Mouse (Mus musculus) gastrocnemius, postnatal 10 days (tissue): ENCODE data around the gene Cgn. TPM values are rescaled to one million over a fixed set of nuclear protein-coding genes. Genes with fewer than 3 reads are reported as not detected.

Source experiments
- total RNA-seq, 2 experiments: library from RNA; stranded (reverse); gene quantifications; 2 replicates each; pipeline ENCODE4 v1.2.3; 2021

Gene Cgn
- total RNA-seq, 2 experiments from 2014 or later = 0.29 to 0.38 TPM

Other genes with a start within 250 kb of the Cgn start
- gene Snx27, start 203.8 kb downstream of the Cgn start, total RNA-seq = 10 to 100 TPM; 29.5 to 37.1 TPM
- gene Gm10972, start 143.4 kb downstream of the Cgn start, total RNA-seq = not detected
- gene Tuft1, start 127.6 kb downstream of the Cgn start, total RNA-seq = 1 to 10 TPM; 1.1 to 1.2 TPM
- gene Selenbp2, start 92.9 kb downstream of the Cgn start, total RNA-seq = 1 to 10 TPM in 1 of 2 experiments, under 1 TPM in 1; 0.54 to 2.0 TPM
- 10 to 100 TPM; 23.9 to 27.8 TPM for gene Pogz, start 51.1 kb upstream of the Cgn start, total RNA-seq
- gene Psmb4, start 100.5 kb upstream of the Cgn start, total RNA-seq = 100 to 1,000 TPM; 240 to 255 TPM
- gene Selenbp1, start 146.6 kb upstream of the Cgn start, total RNA-seq = 1 to 10 TPM; 8.3 to 8.6 TPM
- gene Rfx5, start 167.6 kb upstream of the Cgn start, total RNA-seq = 10 to 100 TPM in 1 of 2 experiments, 1 to 10 TPM in 1; 7.6 to 11.5 TPM
- gene Pi4kb, start 188.2 kb upstream of the Cgn start, total RNA-seq = 10 to 100 TPM; 31.0 to 32.7 TPM
- gene Zfp687, start 229.0 kb upstream of the Cgn start, total RNA-seq = 10 to 100 TPM; 20.2 to 22.6 TPM